Mouse (Mus musculus) cerebellum, adult 2 months (tissue): ENCODE results near the gene Arhgap10.

Experiments
- CTCF ChIP-seq: fragments of 200-500 bp; IDR thresholded peaks from 2 replicates; pipeline ENCODE4 v1.5.1; 2011; ENCODE audit warnings: low read depth, mild to moderate bottlenecking, control low read depth, low read length, moderate library complexity, borderline replicate concordance; ENCODE audit not compliant: insufficient read depth
- POLR2A ChIP-seq: fragments of 200-500 bp; IDR thresholded peaks from 2 replicates; pipeline ENCODE4 v1.6.1; 2011; ENCODE audit warnings: low read length, control low read depth, borderline replicate concordance; ENCODE audit not compliant: insufficient read depth

DNA sequence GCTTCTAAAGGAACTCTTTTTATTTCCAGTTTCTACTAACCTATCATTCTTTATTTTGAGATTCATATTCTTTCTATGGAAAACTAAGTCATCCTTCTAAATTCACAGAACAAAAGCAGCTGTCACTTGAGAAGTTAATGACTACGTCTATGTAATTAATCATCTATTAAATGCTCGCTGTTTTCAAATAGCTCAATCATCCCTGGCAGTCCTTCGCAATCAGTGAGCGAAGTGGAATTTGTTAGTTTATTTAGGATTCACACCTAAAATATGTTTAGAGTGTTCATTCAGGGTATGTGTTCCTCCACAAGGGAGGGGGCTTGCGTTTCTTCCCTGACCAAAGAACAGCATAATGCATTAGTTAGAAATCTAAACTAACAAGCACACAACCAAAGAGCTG lies 156.9 kb downstream of the Arhgap10 start:
- TF ChIP-seq CTCF (no peak), POLR2A (no peak)
